Mouse (Mus musculus) heart, embryonic 16.5 days (tissue): Measurements from ENCODE around the gene Anapc10. TPM values are rescaled to one million over a fixed set of nuclear protein-coding genes. Genes with fewer than 3 reads are reported as not detected.
"Not testable (repeated sequence)": the region's sequence is repeated elsewhere in the genome, so short reads cannot be mapped to it uniquely, and the experiment has no call there.

ENCODE experiments used
- ATAC-seq: fragments of 200-750 bp; cut with Nextera tagmentation; replicated peaks from 2 replicates; pipeline ENCODE4 v1.8.0; 2017; ENCODE audit warnings: moderate number of reproducible peaks; ENCODE audit not compliant: insufficient read depth, low FRiP score; ENCODE audit errors: extremely low read depth
- H3K27ac ChIP-seq: fragments of 300-500 bp; sonication (generic); 2 replicates; pipeline ENCODE4 v1.5.1; 2014; ENCODE audit warnings: mild to moderate bottlenecking, low read length, control low read depth, moderate library complexity
- H3K27me3 ChIP-seq: fragments of 300-500 bp; sonication (generic); 2 replicates; pipeline ENCODE4 v1.6.1; 2014; ENCODE audit warnings: low read length, mixed read lengths; ENCODE audit not compliant: control insufficient read depth, insufficient read depth
- H3K36me3 ChIP-seq: fragments of 300-500 bp; sonication (generic); 2 replicates; pipeline ENCODE4 v1.6.1; 2014; ENCODE audit not compliant: control insufficient read depth, insufficient read depth
- H3K4me1 ChIP-seq: fragments of 300-500 bp; sonication (generic); 2 replicates; pipeline ENCODE4 v1.6.1; 2014; ENCODE audit warnings: low read length, mixed read lengths; ENCODE audit not compliant: control insufficient read depth, insufficient read depth
- H3K4me2 ChIP-seq: fragments of 300-500 bp; sonication (generic); 2 replicates; pipeline ENCODE4 v1.6.1; 2014; ENCODE audit warnings: low read depth, mild to moderate bottlenecking, control low read depth, low read length
- H3K4me3 ChIP-seq: fragments of 300-500 bp; sonication (generic); 2 replicates; pipeline ENCODE4 v1.5.1; 2014; ENCODE audit warnings: mild to moderate bottlenecking, control low read depth, low read length
- H3K9ac ChIP-seq: fragments of 300-500 bp; sonication (generic); 2 replicates; pipeline ENCODE4 v1.6.1; 2014; ENCODE audit warnings: low read length, control low read depth
- H3K9me3 ChIP-seq: fragments of 300-500 bp; sonication (generic); replicated peaks from 2 replicates; pipeline ENCODE4 v1.6.1; 2016; ENCODE audit warnings: low read length; ENCODE audit not compliant: control insufficient read depth
- WGBS: fragments of 180-500 bp; shearing (Covaris S2); extraction: QIAGEN DNeasy Blood & Tissue Kit; methylation state at CpG from one replicate; pipeline ENCODE4 v1.1.7; 2014; 5-methylcytosine and 5-hydroxymethylcytosine counted together
- polyA plus RNA-seq: library from polyadenylated mRNA; unstranded; fragments of >200 nt; fragmentation: Nextera tagmentation; extraction: Ambion mirVana; gene quantifications from 2 replicates; pipeline ENCODE4 v1.2.1, GENCODE M21; 2015

The Anapc10 gene
- polyA plus RNA-seq = 17.2 and 20.4 TPM in 2 replicates

DNA sequence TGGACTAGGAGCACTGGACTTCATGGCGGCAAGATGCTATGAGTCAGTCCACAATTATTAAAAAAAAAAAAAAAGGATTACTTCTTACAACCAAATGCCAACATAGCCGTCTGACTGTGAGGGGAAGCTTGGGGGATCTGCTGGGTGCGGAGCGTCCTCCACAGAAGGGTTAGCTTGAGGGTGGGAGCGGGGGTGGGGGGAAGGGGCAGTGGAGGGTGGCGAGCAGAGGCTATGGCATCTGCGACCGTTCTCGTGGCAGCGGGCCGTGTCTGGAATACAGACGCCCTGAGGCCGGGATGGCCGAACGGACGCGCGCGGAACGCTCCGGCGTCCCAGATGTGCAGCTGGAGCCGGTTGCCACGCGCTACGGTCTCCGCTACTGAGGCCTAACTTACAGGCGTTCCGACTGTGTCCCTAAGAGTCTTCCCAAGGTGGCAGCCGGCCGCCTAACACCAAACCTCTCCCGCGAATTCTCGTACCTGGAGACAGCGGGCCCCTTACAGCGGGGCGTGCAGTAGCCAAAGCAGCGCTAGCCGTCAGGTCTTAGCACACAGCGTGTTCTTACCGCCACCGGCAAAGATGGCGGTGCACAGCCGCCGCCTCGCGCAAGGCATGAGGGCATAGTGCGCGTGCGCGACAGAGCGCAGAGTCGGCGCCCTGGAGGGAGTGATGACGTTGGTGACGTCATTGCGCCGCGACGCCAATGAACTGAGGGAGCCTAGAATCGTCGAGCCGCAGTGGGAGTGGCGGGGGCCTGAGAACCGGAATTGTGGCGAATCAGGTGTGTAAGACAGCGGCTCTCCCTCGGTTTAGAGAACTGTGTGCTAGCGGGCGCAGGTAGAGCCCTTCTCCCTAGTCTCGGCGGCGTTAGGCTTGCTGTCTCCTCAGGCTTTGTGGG is at the start of gene Anapc10, which contains the start of gene Abce1:
Anapc10 (plus strand) TSS at position 757 of the 898 bp plus-strand sequence.
Abce1 (minus strand) TSS at position 677 of the 898 bp plus-strand sequence.
- H3K4me3 ChIP-seq = peak within 1 kb of the TSS; percentile 94
- peaks cover 6% of the 10 kb centered on the region; the same call in 1 of the 2 replicates for H3K4me1 ChIP-seq
- under 1% methylated on average over 73 of the region's 73 CpGs for WGBS
- H3K9ac ChIP-seq = peak within 1 kb of the TSS; percentile 95
- peaks cover 8% of the 10 kb centered on the region; the same call in 1 of the 2 replicates for H3K36me3 ChIP-seq
- peak within 1 kb of the TSS; percentile 90 for H3K4me2 ChIP-seq
- peak within 1 kb of the TSS; percentile 90 for H3K27ac ChIP-seq
- no peaks in the 10 kb centered on the region for H3K9me3 ChIP-seq
- H3K27me3 ChIP-seq = no peaks in the 10 kb centered on the region
- ATAC-seq = peak; percentile 98

DNA sequence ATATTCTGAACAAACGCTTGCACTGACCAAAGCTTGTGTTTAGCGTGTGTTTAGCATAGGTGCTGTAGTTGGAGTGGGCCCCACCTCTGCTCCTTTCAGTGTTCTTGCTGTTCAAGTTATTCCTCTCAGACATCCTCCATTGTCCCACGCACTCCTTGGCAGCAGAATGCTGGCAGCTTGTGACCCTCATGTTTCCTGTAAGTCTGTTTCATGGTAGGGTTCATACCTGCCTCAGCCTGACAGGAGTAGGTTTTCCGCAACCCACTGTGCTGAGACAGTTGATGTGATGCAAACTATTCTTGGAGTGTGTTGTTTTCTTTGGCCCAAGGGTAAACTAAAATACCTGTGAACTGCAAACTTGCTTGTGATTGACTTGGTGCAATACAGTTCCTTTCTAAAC is 35.2 kb upstream of the Anapc10 start:
- Histone ChIP-seq H3K36me3 (peaks cover 25% of the 10 kb centered on the region), H3K9ac (no peak overlapping the region), H3K4me2 (no peak overlapping the region), H3K27ac (no peak overlapping the region), H3K4me3 (no peak overlapping the region), H3K9me3 (no peaks in the 10 kb centered on the region), H3K4me1 (peaks cover 4% of the 10 kb centered on the region), H3K27me3 (no peaks in the 10 kb centered on the region)
- no peak for ATAC-seq
- WGBS = 86% methylated on average over 4 of the region's 4 CpGs

- ATAC-seq = no peak
- H3K4me2 ChIP-seq = no peak overlapping the region
- peaks cover 7% of the 10 kb centered on the region for H3K36me3 ChIP-seq
- H3K9me3 ChIP-seq = no peaks in the 10 kb centered on the region
- H3K27ac ChIP-seq = no peak overlapping the region
- WGBS = 57% methylated on average over 5 of the region's 5 CpGs
- peaks cover 4% of the 10 kb centered on the region for H3K4me1 ChIP-seq
- H3K27me3 ChIP-seq = no peaks in the 10 kb centered on the region
- H3K4me3 ChIP-seq = no peak overlapping the region
- H3K9ac ChIP-seq = no peak overlapping the region
Measured at GRCm38 (mm10) chr8:79679005-79679404, 32.6 kb upstream of the Anapc10 start.

- Histone ChIP-seq H3K4me2 (peak overlapping the region; percentile 63), H3K4me3 (peak overlapping the region; percentile 54), H3K36me3 (peaks cover 12% of the 10 kb centered on the region), H3K9ac (peak overlapping the region; percentile 57)
- not testable (repeated sequence) for H3K27ac ChIP-seq, H3K4me1 ChIP-seq, H3K27me3 ChIP-seq, H3K9me3 ChIP-seq, ATAC-seq
- WGBS = 36% methylated on average over 10 of the region's 10 CpGs
Measured at GRCm38 (mm10) chr8:79680083-79680482, 31.5 kb upstream of the Anapc10 start.

GRCm38 (mm10) chr8:79680555-79680954 is 31.1 kb upstream of the Anapc10 start:
- no peak overlapping the region for H3K27ac ChIP-seq
- H3K4me1 ChIP-seq = peaks cover 4% of the 10 kb centered on the region
- peak; percentile 67 for ATAC-seq
- peaks cover 13% of the 10 kb centered on the region for H3K36me3 ChIP-seq
- peak overlapping the region; percentile 57 for H3K9ac ChIP-seq
- H3K4me2 ChIP-seq = peak overlapping the region; percentile 63
- 2% methylated on average over 34 of the region's 34 CpGs for WGBS
- H3K27me3 ChIP-seq = no peaks in the 10 kb centered on the region
- peak overlapping the region; percentile 54 for H3K4me3 ChIP-seq
- H3K9me3 ChIP-seq = no peaks in the 10 kb centered on the region

DNA sequence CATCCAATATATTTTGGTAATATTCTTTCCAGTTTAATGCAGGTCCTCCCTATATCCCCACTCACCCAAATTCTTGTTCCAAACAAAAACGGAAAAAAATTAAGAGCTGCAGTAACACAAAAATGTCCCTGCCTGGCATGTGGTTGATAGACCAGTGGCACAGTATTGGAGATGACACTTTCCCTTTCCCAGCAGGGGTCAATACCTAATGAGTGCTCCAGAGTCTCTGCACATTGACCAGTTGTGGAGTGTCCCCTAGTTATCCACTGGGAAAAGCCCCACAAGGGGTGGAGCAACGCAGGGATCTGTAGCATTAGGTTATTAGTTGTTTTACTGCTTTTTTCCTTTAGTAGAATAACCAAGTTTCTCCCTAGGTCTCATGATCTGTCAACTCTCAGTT is 30.7 kb upstream of the Anapc10 start:
- H3K4me1 ChIP-seq = peaks cover 4% of the 10 kb centered on the region
- H3K36me3 ChIP-seq = peaks cover 17% of the 10 kb centered on the region
- 33% methylated on average over 2 of the region's 2 CpGs for WGBS

DNA sequence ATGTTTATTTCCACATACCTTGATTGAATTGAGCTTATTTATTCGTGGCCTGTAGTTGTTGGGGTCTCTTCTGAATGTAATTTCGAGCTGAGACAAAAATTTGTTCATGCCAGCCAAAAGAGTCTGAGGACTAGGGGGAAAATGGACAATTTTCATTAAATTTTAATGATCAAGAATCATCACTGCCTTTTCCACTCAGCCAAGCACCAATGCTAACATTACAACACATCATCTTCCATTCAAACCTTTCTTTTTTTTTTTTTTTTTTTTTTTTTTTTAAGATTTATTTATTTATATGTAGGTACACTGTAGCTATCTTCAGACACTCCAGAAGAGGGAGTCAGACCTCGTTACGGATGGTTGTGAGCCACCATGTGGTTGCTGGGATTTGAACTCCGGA is 25.7 kb upstream of the Anapc10 start:
- not testable (repeated sequence) for H3K9ac ChIP-seq, H3K4me3 ChIP-seq, ATAC-seq, H3K9me3 ChIP-seq, H3K4me1 ChIP-seq, H3K27me3 ChIP-seq, H3K4me2 ChIP-seq, H3K27ac ChIP-seq
- H3K36me3 ChIP-seq = peaks cover 45% of the 10 kb centered on the region
- 92% methylated on average over 4 of the region's 5 CpGs for WGBS

More for the DNA sequence above, 30.7 kb upstream of the Anapc10 start:
- Histone ChIP-seq H3K4me2 (peak overlapping the region; percentile 63), H3K27ac (no peak overlapping the region), H3K9me3 (no peaks in the 10 kb centered on the region), H3K9ac (peak overlapping the region; percentile 57), H3K4me3 (peak overlapping the region; percentile 54), H3K27me3 (no peaks in the 10 kb centered on the region)
- 0 out of 2 replicates have a peak, but pooled peaks have one; percentile 14 for ATAC-seq

DNA sequence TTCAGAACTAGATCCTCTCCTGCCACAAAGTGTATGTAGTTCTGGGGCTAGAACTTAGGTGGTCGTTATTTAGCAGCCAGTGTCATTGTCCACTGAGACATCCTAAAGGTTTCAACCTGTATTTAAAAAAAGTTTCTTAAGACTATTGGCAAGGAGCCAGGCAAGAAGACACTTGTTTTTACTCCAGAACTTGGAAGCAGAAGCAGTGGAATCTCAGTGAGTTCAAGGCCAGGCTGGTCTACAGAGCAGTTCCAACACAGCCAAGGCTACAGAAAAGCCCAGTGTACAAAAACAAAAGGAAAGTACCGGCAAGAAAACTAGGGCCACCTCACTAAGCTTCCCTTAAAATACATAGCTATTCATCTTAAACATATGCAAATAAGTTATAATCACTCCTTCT is 19.1 kb upstream of the Anapc10 start:
- H3K4me3 ChIP-seq = no peak overlapping the region
- WGBS = 81% methylated on average over 2 of the region's 2 CpGs
- H3K9ac ChIP-seq = no peak overlapping the region
- no peaks in the 10 kb centered on the region for H3K4me1 ChIP-seq
- H3K36me3 ChIP-seq = peaks cover 45% of the 10 kb centered on the region
- no peaks in the 10 kb centered on the region for H3K9me3 ChIP-seq
- ATAC-seq = no peak
- no peaks in the 10 kb centered on the region for H3K27me3 ChIP-seq
- no peak overlapping the region for H3K27ac ChIP-seq
- H3K4me2 ChIP-seq = no peak overlapping the region

DNA sequence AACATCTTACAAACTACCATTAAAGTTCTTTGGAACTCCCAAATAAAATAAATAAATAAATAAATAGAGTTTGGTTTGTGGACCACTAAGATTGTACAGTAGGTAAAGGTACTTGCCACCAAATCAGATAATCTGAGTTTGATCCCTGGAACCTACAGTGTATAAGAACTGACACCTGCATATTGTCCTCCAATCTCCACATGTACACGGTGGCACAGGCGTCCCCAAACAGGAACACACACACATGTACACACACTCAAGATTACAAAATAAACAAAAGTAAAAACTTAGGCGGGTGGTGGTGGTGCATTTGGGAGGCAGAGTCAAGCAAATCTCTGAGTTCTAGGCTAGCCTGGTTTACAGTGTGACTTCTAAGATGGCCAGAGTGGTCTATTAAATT is 4.9 kb upstream of the Anapc10 start:
- Histone ChIP-seq H3K9me3 (no peaks in the 10 kb centered on the region), H3K36me3 (peaks cover 30% of the 10 kb centered on the region), H3K27me3 (no peaks in the 10 kb centered on the region), H3K27ac (no peak overlapping the region), H3K9ac (no peak overlapping the region), H3K4me3 (no peak overlapping the region), H3K4me1 (peaks cover 3% of the 10 kb centered on the region; the same call in 1 of the 2 replicates), H3K4me2 (no peak overlapping the region)
- 90% methylated on average over 3 of the region's 3 CpGs for WGBS
- ATAC-seq = no peak
